Mouse (Mus musculus) C2C12 (cell line): ENCODE data around the gene Rcl1. TPM values are rescaled to one million over a fixed set of nuclear protein-coding genes. Genes with fewer than 3 reads are reported as not detected.

ENCODE experiments used
- H3K27me3 ChIP-seq: one replicate; pipeline ENCODE4 v1.6.1; 2011; ENCODE audit not compliant: control insufficient read depth, insufficient read depth, insufficient read length
- H3K36me3 ChIP-seq: one replicate; pipeline ENCODE4 v1.6.1; 2011; ENCODE audit not compliant: control insufficient read depth, insufficient read depth
- H3K4me3 ChIP-seq: one replicate; pipeline ENCODE4 v1.5.1; 2011; ENCODE audit warnings: mild to moderate bottlenecking, control low read depth; ENCODE audit not compliant: poor library complexity, insufficient read depth, severe bottlenecking
- H3K79me2 ChIP-seq: one replicate; pipeline ENCODE4 v1.6.1; 2011; ENCODE audit not compliant: control insufficient read depth, insufficient read depth
- H3K79me3 ChIP-seq: one replicate; pipeline ENCODE4 v1.6.1; 2011; ENCODE audit warnings: low read depth, control low read depth
- H3ac ChIP-seq: one replicate; pipeline ENCODE3; 2011; ENCODE audit warnings: low read depth; ENCODE audit not compliant: control insufficient read depth, insufficient read length
- CEBPB ChIP-seq: IDR thresholded peaks from one replicate; pipeline ENCODE4 v1.6.1; 2011; ENCODE audit warnings: low read depth, mild to moderate bottlenecking, control low read depth, moderate library complexity
- CTCF ChIP-seq: IDR thresholded peaks from one replicate; pipeline ENCODE4 v1.5.1; 2011; ENCODE audit not compliant: control insufficient read depth, insufficient read depth, insufficient read length
- FOSL1 ChIP-seq: IDR thresholded peaks from one replicate; pipeline ENCODE4 v1.8.0; 2011; ENCODE audit warnings: mild to moderate bottlenecking, low read length; ENCODE audit not compliant: poor library complexity, insufficient read depth, severe bottlenecking
- MAX ChIP-seq: IDR thresholded peaks from one replicate; pipeline ENCODE4 v1.6.1; 2011; ENCODE audit warnings: mild to moderate bottlenecking, control low read depth
- MYOD1 ChIP-seq: IDR thresholded peaks from one replicate; pipeline ENCODE4 v1.6.1; 2011; ENCODE audit warnings: low read depth; ENCODE audit not compliant: control insufficient read depth, insufficient read length
- MYOG ChIP-seq: IDR thresholded peaks from one replicate; pipeline ENCODE4 v1.6.1; 2011; ENCODE audit not compliant: control insufficient read depth, insufficient read length; ENCODE audit errors: extremely low read depth
- USF1 ChIP-seq: IDR thresholded peaks from one replicate; pipeline ENCODE4 v1.6.1; 2011; ENCODE audit warnings: low read depth, mild to moderate bottlenecking, control low read depth, moderate library complexity
- polyA plus RNA-seq: library from polyadenylated mRNA; unstranded; fragments of >200 nt; fragmentation: generic; extraction: Trizol; gene quantifications from one replicate; pipeline ENCODE4 v1.2.1, GENCODE M21; 2012; ENCODE audit warnings: missing spikeins

Gene Rcl1
- polyA plus RNA-seq, 1 experiment, result 45.4 TPM

GRCm38 (mm10) chr19:29101591-29101990 lies 416 bp downstream of the Rcl1 start:
- H3K27me3 ChIP-seq, result no peaks in the 10 kb centered on the region
- peaks cover 50% of the 10 kb centered on the region for H3K79me3 ChIP-seq
- H3K36me3 ChIP-seq, result peaks cover 4% of the 10 kb centered on the region
- H3K79me2 ChIP-seq, result peaks cover 54% of the 10 kb centered on the region
- peak overlapping the region; percentile 93 for H3K4me3 ChIP-seq
- peak overlapping the region; percentile 97 for H3ac ChIP-seq
- no peak for TF ChIP-seq CEBPB
- no peak for TF ChIP-seq USF1
- peak; percentile 49 for TF ChIP-seq MAX
- TF ChIP-seq FOSL1, result no peak

- TF ChIP-seq USF1 (no peak), MYOD1 (no peak), MAX (no peak), CTCF (no peak), CEBPB (no peak), FOSL1 (no peak), MYOG (no peak)
- Histone ChIP-seq H3K4me3 (peak overlapping the region; percentile 93), H3ac (peak overlapping the region; percentile 57), H3K36me3 (peaks cover 9% of the 10 kb centered on the region), H3K27me3 (no peaks in the 10 kb centered on the region), H3K79me3 (peaks cover 55% of the 10 kb centered on the region), H3K79me2 (peaks cover 59% of the 10 kb centered on the region)
Measured at GRCm38 (mm10) chr19:29102098-29102497, 923 bp downstream of the Rcl1 start.

- no peak for TF ChIP-seq CEBPB
- H3K27me3 ChIP-seq, result no peaks in the 10 kb centered on the region
- no peak overlapping the region for H3K4me3 ChIP-seq
- H3K79me3 ChIP-seq, result peaks cover 89% of the 10 kb centered on the region
- H3K36me3 ChIP-seq, result peaks cover 11% of the 10 kb centered on the region
- H3ac ChIP-seq, result no peak overlapping the region
- peaks cover 96% of the 10 kb centered on the region for H3K79me2 ChIP-seq
Measured at GRCm38 (mm10) chr19:29105816-29106215, 4.6 kb downstream of the Rcl1 start.

GRCm38 (mm10) chr19:29106261-29106660 lies 5.1 kb downstream of the Rcl1 start:
- Histone ChIP-seq H3ac (no peak overlapping the region), H3K4me3 (no peak overlapping the region), H3K36me3 (peaks cover 11% of the 10 kb centered on the region), H3K79me2 (peaks cover 99% of the 10 kb centered on the region), H3K27me3 (no peaks in the 10 kb centered on the region), H3K79me3 (peaks cover 94% of the 10 kb centered on the region)
- no peak for TF ChIP-seq USF1
- no peak for TF ChIP-seq CTCF
- no peak for TF ChIP-seq FOSL1
- TF ChIP-seq MYOG, result no peak
- no peak for TF ChIP-seq CEBPB
- TF ChIP-seq MYOD1, result no peak
- no peak for TF ChIP-seq MAX

- Histone ChIP-seq H3K4me3 (no peak overlapping the region), H3K79me3 (peaks cover 75% of the 10 kb centered on the region), H3ac (no peak overlapping the region), H3K79me2 (peaks cover 91% of the 10 kb centered on the region), H3K27me3 (no peaks in the 10 kb centered on the region), H3K36me3 (peaks cover 6% of the 10 kb centered on the region)
- TF ChIP-seq MAX (no peak), CEBPB (no peak), CTCF (no peak), MYOG (no peak), FOSL1 (no peak), MYOD1 (no peak), USF1 (no peak)
Measured at GRCm38 (mm10) chr19:29112662-29113061, 11.5 kb downstream of the Rcl1 start.

DNA sequence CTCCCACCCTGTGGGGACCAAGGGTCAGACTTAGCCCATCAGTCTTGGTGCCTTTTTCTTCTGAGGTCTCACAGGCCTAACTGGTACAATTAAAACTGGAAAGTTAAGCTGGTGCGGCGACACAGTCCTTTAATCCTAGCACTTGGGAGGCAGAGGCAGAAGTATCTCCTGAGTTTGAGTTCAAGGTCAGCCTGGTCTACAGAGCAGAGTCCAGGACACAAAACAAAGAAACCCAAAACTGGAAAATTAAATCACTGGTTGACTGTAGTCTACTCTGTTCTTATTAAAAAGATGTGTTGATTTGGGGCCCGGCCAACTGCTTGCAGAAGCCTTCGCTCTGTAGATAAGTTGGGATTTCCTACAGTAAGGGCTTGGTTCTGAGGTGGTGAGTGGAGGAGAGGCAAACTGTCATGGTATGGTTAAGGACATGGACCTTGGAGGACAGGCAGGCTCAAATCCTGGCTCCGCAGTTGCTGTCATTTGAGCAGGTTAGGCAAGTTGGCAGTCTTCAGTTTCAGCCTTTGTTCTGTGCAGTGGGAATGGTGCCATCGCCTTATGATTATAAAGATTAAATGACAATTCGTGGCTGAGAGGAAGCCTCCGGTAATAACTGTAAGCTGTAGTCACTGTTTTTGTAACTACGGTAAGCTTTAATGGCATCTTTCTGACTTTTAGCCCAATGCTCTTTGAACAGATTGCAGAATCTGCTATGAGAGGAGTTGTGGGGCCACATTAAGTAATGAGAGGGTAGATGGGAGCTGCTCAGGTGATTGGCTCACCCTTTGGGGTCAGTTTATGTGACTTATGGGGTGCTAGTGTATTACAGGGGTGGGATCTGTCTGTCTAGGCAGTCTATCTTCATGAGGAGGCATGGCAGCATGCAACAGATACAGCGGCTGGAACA lies 12.8 kb downstream of the Rcl1 start:
- H3K27me3 ChIP-seq, result no peaks in the 10 kb centered on the region
- no peak overlapping the region for H3K4me3 ChIP-seq
- H3K79me2 ChIP-seq, result peaks cover 82% of the 10 kb centered on the region
- H3K79me3 ChIP-seq, result peaks cover 63% of the 10 kb centered on the region
- no peak overlapping the region for H3ac ChIP-seq
- H3K36me3 ChIP-seq, result peaks cover 20% of the 10 kb centered on the region
- TF ChIP-seq MYOD1 (no peak), MAX (no peak), MYOG (no peak), CTCF (no peak), FOSL1 (no peak), CEBPB (no peak), USF1 (no peak)
